Mouse (Mus musculus): ENCODE measurements around the gene Dmac2. TPM values are rescaled to one million over a fixed set of nuclear protein-coding genes. Genes with fewer than 3 reads are reported as not detected.
"Not testable (repeated sequence)": the region's sequence is repeated elsewhere in the genome, so short reads cannot be mapped to it uniquely, and the experiment has no call there.

Dmac2 gene
- 10 to 100 TPM; 55.2 to 59.1 TPM for total RNA-seq (2021)

DNA sequence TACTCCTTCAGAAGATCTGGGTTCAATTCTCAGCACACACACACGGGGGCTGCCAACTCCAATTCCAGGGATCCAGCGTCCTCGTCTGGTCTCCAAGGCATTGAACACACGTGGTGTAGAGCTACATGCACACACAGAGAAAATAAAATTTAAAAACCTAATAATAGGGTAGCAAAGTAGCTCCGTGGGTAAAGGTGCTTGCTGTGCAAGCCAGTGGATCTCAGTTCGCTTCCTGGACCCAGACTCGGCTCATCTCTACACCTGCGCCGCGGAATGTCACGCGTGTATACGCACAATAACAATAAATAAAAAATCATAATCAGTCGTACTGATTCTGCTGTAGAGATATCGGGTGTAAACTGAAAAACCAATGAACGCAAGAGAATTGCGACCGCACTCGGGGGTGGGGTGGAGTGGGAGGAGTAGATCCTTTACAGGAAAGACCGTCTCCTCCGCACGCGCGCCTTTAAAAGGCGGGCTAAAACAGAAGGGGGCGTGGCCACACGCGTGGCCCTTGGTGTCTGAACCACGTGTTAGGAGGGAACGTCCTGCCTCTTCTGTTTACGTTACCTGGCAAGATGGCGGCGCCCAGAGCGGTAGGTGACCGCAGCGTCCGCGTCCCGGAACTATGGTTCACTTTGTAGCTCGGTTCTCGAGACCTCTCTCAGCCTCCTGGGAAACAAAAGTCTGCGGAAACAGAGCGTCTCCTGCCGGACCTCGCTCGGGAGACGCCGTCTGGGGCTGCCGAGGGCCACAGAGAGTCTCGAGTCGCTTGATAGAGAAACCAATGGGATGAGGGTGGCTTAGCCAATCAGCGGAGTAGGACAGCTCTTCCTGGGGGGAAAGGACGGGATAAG is at the start of gene Dmac2:
Gene Dmac2, plus strand, starts transcription at position 550 of the 857 bp plus-strand sequence.
- intact Hi-C loops (cut with DNase I) = no loop called here

DNA sequence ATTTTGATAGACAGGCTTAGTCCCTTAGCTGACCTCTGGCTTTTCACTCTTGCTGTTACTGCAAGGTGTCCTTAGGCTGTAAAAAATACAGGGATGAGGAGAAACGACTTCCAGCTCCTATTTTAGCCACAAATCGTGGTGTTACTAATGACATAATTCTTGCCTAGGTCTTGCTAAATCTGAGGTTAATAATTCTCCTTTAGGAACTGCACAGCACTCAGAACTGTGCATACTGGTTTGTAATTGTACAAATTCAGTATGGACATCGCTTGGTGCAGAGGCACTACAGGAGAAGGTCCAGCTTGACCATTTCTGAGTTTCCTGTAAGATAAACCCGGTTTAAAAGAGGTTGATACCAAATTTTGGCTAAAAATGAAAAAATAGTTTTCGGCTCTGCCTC is 45.4 kb upstream of the Dmac2 start:
- intact Hi-C loops (cut with DNase I); DNase-seq: not testable (repeated sequence)

More for the DNA sequence above, at the start of gene Dmac2:
- DNase-seq = peak; percentile 90 to 93

DNA sequence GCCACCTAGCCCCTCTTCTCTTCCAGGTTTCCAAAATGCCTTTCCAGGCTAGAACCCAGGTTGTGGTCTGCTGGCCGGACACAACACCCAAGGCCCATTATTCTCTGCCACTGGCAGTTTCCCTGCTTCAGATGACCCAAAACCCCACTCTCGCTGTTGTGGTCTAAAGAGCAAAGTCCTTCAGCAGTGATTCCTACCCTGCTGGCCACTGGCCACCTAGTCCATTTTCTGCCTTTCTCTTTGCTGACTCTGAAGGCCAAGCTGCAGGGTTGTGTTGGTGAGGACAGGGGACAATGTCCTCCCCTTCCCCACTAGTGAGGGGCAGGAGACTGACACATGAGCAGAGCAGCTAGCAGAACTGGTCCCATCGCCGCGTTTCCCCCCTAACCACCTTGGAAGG is 44.1 kb upstream of the Dmac2 start:
- intact Hi-C loops (cut with DNase I) = loop anchor here (5.0 kb wide), 1 partner anchor 738 kb away; no protein-coding TSS in a partner anchor
- no peak for DNase-seq

DNA sequence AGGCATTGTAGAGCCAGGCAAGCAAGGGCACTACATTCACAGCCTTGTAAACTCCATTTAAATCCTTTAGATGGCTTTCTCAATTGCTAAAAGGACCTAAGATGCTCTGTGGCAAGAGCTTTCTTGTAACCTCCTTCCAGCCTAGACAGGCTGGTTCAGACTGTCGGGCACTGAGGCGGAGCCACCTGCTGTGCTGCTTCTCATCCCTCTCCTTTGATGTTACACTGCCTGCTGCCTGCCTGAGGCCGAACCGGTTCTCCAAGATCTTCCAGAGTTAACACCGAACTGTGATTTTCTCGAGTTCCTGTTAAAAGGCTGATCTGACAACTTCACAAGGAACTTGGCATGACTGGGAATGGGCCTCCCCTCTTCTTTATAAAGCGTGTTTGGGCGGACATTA is 43.3 kb upstream of the Dmac2 start:
- intact Hi-C loops (cut with DNase I) = loop anchor here (5.0 kb wide), 1 partner anchor 739 kb away; no protein-coding TSS in a partner anchor
- no peak for DNase-seq

DNA sequence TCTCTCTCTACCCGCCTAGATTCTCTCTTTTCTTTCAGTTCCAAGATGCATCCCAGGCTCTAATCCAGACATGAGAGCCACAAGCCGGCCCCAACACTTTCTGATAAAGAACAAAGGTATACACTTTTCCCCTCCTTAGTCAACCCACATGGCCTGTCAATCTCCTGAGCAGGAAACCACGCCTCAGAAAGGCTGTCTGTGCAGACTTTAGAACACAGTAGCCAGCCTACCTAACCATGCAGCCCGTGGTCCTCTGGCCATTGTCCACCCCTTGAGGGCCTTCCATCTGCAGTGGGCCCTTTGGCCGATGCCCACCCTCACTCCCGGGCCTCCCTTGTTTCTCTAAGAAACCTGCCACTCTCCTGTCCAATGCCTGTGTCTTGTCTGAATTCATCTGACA is 42.9 kb upstream of the Dmac2 start:
- intact Hi-C loops (cut with DNase I) = loop anchor here (5.0 kb wide), 1 partner anchor 739 kb away; no protein-coding TSS in a partner anchor
- not testable (repeated sequence) for DNase-seq

DNA sequence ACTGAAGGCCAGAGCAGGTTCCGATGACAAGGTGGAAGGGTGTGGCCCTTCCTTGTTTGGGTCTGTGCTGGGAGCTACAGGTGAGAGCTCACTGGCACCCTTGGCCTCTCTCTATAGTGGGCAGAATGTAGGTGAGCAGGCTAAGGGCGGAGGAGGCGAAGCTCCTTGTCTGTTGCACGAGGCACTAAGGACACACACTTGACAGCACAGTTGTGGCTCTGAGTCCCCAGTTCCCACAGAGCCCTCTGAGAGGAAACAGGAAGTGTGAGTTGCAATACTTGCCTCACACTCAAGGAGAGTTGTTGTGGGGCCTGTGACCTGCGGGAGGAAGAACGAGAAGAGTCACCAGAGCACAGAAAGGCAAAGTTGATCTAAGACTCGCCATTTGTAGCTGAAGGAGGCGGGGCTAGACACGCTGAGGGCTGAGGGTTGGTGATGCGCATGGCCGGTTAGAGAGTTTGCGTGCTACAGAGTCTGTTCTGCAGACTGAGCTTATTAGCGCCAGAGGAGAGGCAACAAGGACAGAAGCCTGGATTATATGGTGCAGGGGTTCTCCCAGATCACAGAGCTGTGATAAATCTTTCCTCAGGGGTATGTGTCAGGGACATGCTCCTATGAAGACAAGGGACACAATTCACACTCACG is 42.3 kb upstream of the Dmac2 start:
- DNase-seq = not testable (repeated sequence)
- intact Hi-C loops (cut with DNase I) = loop anchor here (5.0 kb wide), 1 partner anchor 740 kb away; no protein-coding TSS in a partner anchor

DNA sequence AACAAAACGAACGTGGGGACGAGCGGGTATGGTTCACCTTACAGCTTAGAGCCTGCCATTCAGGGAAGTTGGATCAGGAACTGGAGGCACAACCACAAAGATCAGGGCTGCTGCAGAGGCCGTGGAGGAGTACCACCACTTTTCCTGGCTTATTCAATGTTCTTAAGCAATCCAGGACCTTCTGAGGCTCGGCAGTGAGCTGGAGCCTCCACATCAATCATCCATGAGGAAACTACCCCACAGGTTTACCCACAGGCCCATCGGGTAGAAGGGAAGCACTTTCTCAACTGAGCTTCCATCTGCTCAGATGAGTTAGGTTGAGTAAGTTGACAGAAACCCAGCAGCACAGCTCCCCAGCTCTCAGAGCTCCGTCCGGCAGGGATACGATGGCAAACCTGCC is 39.8 kb upstream of the Dmac2 start:
- DNase-seq = no peak
- intact Hi-C loops (cut with DNase I) = loop anchor here (5.0 kb wide), 1 partner anchor 742 kb away; no protein-coding TSS in a partner anchor

DNA sequence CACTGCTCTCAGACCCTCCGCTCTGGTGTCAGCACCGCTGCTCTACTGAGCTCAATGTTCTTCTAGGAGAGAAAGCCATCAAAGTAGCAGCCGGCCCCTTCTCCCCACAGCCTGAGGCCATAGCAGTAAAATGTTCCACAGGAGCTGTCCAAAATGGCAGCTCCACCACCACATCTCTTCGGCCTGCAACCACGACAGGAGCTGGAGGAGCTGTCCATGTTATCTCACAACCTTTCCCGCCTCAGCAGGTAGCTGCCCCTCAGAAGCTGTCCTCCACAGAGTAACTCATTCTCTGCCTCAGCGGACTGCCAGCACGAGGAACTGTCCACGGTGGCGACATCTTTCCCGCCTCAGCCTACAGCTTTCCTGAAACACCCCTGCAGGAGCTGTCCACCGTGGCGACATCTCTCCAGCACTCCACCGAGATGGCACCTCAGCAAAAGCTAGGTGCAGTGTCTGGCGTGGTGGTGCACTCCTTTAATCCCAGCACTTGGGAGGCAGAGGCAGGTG is 36.9 kb upstream of the Dmac2 start:
- intact Hi-C loops (cut with DNase I) = no loop called here
- no peak for DNase-seq

DNA sequence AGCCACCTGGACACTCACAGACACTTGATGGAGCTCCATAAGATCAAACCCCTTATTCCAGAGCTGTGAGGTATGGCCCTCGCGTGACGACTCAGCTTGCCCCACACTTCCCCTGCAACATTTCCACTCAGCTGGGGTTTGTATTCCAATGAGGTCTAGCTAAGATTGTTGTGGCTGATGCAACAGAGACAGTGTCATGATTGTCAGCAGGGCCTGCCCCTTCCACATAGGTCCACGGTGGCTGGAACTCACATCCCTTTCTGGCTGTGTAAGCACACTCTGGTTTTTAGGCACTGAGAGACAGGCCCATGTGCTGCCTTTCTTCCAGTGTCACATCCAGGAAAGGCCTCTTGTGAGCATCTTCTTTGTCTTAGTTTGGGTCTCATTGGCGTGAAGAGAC is 34.6 kb upstream of the Dmac2 start:
- intact Hi-C loops (cut with DNase I) = no loop called here
- no peak for DNase-seq

DNA sequence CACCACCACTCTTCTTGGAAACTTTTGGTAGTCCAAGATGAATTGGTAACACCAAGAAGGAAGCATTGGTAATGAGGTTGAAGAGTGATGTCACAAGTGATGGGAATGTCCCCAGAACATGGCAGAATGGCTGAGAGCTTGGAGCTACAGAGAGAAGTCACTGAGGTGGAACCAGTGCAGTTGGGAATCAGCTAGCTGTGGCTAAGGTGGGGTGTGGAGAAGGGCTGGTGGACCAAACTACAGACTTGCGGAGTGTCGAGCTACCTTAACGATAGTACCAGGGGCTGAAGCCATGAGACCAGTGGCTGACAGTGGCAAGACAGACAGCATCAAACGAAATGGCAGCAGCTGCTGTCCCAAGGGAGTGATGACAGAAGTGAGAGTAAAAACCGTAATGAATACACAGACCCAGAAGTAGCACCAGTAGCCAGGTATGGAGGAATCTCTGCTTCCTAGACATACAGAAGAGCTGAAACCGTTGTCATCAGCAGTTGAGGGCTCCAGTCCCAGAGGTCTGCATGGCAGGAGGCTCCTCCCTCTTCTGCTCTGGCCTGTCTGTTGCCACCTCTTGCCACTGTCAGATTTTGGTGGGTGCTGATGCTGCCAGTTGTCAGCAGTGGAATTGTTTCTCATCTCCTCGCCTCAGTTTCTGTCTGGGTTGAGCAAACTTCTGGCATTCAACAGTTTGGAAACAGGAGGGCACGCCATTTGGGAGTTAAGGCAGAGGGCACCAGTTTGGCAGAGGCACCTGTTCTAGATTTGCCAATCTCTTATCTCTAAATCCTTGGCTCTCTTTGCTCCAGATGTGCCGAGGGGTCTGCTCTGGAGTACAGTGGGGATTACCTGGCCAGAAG is 33.6 kb upstream of the Dmac2 start:
- intact Hi-C loops (cut with DNase I) = no loop called here
- DNase-seq = no peak

DNA sequence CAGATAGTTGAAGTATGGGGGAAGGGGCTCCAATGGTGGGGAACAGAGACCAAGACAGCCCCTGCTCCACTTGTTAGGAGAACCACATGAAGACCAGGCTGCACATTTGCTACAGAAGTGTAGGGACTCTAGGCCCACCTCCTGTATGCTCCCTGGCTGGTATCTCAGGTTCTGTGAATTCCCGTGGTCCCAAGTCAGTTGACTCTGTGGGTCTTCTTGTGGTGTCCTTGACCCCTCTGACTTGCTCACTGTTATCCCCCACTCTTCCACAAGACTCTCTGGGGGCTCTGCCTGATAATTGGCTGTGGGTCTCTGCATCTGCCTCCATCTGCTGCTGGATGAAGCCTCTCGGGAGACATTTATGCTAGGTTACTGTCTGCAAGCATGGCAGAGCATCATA is 28.0 kb upstream of the Dmac2 start:
- DNase-seq = no peak
- intact Hi-C loops (cut with DNase I) = no loop called here

DNA sequence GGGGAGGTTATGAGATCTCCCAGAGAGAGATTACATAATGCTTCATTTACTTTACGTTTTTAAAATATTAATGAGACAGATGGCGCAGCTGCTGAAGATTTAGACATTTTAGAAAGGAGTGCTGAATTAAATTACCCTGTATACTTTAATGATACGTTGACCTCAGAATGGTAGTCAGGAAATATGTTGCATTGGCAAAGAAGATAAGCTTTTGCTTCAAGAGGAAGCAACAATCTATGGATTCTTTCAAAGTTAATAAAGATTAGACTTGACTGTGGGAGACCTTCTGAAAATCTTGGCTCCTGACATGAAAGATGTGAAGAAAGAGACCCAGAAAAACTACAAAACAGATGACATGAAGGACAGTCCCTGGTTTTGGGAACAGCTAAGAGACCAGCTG is 25.4 kb upstream of the Dmac2 start:
- no peak for DNase-seq
- intact Hi-C loops (cut with DNase I) = no loop called here

DNA sequence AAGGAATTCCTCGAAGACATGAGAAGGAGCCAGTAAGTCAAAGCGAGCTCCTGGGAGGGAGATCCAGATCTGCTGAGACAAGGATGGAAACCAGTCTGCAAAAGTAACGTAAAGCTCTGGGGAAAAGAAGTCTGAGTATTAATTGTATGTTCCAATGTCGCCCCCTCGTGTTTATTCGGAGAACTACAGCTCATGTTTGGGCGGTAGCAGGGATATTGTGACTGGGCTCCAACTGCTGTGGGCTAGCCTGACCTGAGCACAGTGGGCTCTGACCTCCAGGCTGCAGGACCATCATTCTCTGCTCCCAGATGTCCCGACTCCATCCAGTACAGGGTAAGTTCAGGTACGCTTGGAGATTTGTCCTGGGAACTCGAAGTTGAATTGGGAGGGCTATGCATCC is 19.6 kb upstream of the Dmac2 start:
- intact Hi-C loops (cut with DNase I) = loop anchor here (1.0 to 2.0 kb wide), 2 partner anchors 113 to 175 kb away; no protein-coding TSS in a partner anchor
- peak; percentile 72 to 79 for DNase-seq

DNA sequence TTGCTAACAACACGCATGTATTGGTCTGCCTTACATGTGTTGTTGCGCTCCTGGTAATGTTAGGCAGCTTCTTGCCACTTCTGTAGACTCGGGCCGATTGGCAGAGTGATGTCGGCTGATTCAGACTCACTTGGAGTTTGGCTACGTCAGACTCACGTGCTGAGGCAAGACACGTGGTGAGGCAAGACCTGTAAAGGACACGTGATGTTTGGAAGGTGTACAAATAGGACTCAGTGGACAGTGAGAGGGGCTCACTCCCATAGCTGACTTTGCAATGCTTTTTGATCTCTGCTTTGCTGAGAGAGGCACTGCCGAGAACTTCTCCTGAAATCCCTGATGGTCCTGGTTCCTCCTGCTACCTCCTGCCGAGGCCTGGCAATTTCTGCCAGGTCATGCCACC is 18.5 kb upstream of the Dmac2 start:
- intact Hi-C loops (cut with DNase I) = loop anchor here (2.0 kb wide), 1 partner anchor 176 kb away; no protein-coding TSS in a partner anchor
- no peak for DNase-seq

DNA sequence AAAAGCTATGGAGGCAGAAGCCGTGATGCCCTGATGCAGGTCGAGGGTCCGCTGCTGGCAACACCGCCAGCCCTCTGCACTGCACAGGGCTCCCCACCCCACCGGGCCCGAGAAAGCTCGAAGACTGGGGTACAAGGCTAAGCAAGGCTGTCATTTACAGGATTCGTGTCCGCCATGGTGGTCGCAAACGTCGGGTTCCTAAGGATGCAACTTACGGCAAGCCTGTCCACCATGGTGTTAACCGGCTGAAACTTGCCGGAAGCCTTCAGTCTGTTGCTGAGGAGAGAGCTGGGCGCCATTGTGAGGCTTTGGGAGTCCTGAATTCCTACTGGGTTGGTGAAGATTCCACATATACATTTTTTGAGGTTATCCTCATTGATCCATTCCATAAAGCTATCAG is 17.9 kb upstream of the Dmac2 start:
- intact Hi-C loops (cut with DNase I) = loop anchor here (2.0 kb wide), 1 partner anchor 177 kb away; no protein-coding TSS in a partner anchor
- DNase-seq = no peak

DNA sequence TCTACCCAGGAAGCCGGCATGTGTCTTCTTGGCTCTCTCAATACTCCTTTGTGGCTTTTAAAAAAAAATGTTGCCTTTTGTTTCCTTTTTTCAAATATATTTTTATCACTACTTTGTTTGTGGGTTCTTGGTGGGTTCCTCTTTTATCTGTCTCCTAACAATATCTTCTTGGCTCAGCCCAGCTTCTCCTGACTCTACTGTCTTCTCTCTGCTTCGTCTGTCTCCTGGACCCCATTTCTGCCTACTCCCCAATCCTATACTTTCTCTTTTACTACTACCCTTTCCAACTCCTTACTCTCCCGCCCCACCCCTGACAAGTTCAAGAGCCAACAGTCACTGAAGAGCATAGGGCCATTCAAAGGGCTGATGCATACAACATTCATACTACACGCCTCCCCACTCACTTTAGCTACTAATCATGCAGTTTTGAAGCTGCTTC is 12.6 kb upstream of the Dmac2 start:
- no peak for DNase-seq
- intact Hi-C loops (cut with DNase I) = no loop called here

DNA sequence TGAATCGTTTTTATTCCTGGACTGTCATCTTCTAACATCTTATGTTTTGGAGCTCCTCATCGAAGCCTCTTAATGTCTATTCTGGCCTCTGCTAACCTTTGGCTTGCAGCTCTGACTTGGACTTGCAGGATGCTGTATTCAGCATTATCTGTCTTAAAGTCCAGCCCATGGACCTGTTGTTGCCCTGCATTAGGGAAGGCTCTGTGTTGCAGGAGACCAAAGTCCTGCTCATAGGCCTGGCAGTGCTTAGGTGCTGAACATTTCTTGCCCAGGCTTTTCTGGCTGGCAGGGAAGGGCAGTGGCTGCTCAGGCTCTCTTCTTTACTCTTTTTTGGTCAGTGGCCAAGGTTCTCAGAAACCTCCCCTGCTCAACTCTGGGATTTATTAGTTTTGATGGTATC is 12.0 kb upstream of the Dmac2 start:
- intact Hi-C loops (cut with DNase I) = no loop called here
- DNase-seq = no peak

DNA sequence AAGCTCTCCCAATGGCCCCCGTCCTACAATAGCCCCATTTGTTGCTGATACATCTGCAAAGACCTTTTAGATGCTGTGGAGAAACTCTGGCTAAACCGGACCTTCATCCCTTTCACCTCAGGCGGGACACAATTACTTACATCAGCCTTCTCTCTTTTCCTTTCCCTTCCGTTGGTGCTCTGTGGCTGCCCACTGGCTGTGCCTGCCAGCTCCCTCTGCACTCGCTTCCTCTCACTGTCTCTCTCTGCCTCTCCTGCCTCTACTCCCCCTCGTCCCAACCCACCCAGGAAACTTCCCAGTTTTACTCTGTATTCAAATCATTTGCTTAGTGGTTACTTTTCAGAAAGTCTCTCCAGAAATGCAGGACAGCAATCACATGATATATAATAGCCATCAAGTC is 9.2 kb upstream of the Dmac2 start:
- no peak for DNase-seq
- intact Hi-C loops (cut with DNase I) = no loop called here

DNA sequence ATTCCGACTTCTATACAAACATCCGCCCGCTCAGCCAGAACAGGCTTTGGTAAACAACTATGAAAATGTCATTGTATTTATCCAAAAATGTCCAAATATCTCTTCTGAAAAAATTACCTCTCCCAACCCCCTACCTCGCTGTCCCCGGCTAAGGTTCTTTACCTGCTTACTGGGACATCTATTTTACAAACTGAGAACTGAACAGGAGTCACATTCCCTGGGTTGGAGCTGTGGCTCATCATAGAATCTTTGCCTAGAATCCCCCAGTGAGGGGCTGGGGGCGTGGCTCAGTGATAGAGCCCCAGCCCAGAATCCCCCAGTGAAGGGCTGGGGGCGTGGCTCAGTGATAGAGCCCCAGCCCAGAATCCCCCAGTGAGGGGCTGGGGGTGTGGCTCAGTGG is 7.7 kb upstream of the Dmac2 start:
- DNase-seq = no peak
- intact Hi-C loops (cut with DNase I) = no loop called here

DNA sequence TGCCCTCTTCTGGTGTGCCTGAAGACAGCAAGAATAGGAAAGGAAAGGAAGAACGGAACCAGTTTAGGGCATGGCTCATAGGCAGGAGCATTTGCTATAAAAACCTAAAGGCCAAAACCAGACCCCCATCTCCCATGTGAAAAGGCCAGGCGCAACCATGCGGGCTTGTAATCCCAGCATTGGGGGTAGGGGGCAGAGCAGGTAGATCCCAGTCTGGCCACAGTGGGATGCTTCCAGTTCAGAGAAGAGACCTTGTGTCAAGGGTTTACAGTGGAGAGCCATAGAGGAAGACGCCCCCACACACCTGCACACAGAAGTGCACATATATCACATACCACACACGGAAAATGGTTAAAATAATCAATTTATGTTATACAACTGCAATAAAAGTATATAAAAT is 5.1 kb upstream of the Dmac2 start:
- intact Hi-C loops (cut with DNase I) = no loop called here
- DNase-seq = no peak

Measured in heart, postnatal 36 days (tissue).